Mouse (Mus musculus) thymus, adult 2 months (tissue): ENCODE results near the gene Ccl28. TPM values are rescaled to one million over a fixed set of nuclear protein-coding genes. Genes with fewer than 3 reads are reported as not detected.

Experiments
- DNase-seq: peaks from one replicate; pipeline ENCODE4 v3.0.0; 2021
- H3K27ac ChIP-seq: fragments of 200-500 bp; 2 replicates; pipeline ENCODE4 v1.5.1; 2012; ENCODE audit warnings: low read length, control low read depth; ENCODE audit not compliant: control insufficient read depth, insufficient read depth
- H3K27me3 ChIP-seq: fragments of 200-500 bp; 2 replicates; pipeline ENCODE4 v1.6.1; 2012; ENCODE audit warnings: mild to moderate bottlenecking, low read length, moderate library complexity, mixed read lengths; ENCODE audit not compliant: control insufficient read depth, insufficient read depth
- H3K36me3 ChIP-seq: fragments of 200-500 bp; 2 replicates; pipeline ENCODE4 v1.6.1; 2012; ENCODE audit warnings: mild to moderate bottlenecking, low read length, moderate library complexity; ENCODE audit not compliant: control insufficient read depth, insufficient read depth
- H3K4me1 ChIP-seq: fragments of 200-500 bp; replicated peaks from 2 replicates; pipeline ENCODE4 v1.6.1; 2012; ENCODE audit warnings: low read length; ENCODE audit not compliant: control insufficient read depth, insufficient read depth
- H3K4me3 ChIP-seq: fragments of 200-500 bp; 2 replicates; pipeline ENCODE4 v1.5.1; 2012; ENCODE audit warnings: mild to moderate bottlenecking, low read length, control low read depth, moderate library complexity; ENCODE audit not compliant: control insufficient read depth, insufficient read depth
- CTCF ChIP-seq: fragments of 200-500 bp; IDR thresholded peaks from 2 replicates; pipeline ENCODE4 v1.5.1; 2012; ENCODE audit warnings: mild to moderate bottlenecking, control low read depth, low read length, moderate library complexity, borderline replicate concordance; ENCODE audit not compliant: control insufficient read depth, poor library complexity, insufficient read depth; ENCODE audit errors: extremely low read depth
- POLR2A ChIP-seq: fragments of 200-500 bp; IDR thresholded peaks from 2 replicates; pipeline ENCODE4 v1.6.1; 2012; ENCODE audit warnings: mild to moderate bottlenecking, low read length, control low read depth, moderate library complexity; ENCODE audit not compliant: control insufficient read depth, poor library complexity, insufficient read depth; ENCODE audit errors: extremely low read depth
- WGBS: fragments of 180-500 bp; shearing (Covaris S2); methylation state at CpG from one replicate; pipeline ENCODE4 v1.1.7; 2018; 5-methylcytosine and 5-hydroxymethylcytosine counted together
- polyA plus RNA-seq: library from polyadenylated mRNA; depleted of rRNA; stranded (reverse); fragments of >200 nt; gene quantifications from 2 replicates; pipeline ENCODE4 v1.2.3, GENCODE M21; 2012

The Ccl28 gene
- polyA plus RNA-seq, 1 experiment = 0.09 TPM

GRCm38 (mm10) chr13:119638449-119638848, 14.8 kb downstream of the Ccl28 start:
- Histone ChIP-seq H3K4me3 (no peak overlapping the region), H3K27me3 (no peaks in the 10 kb centered on the region), H3K27ac (no peak overlapping the region), H3K4me1 (no peaks in the 10 kb centered on the region), H3K36me3 (no peaks in the 10 kb centered on the region)
- TF ChIP-seq POLR2A (no peak), CTCF (no peak)
- no peak for DNase-seq
- WGBS = 93% methylated on average over 5 of the region's 5 CpGs

GRCm38 (mm10) chr13:119639302-119639701, 15.7 kb downstream of the Ccl28 start:
- TF ChIP-seq CTCF (no peak), POLR2A (no peak)
- no peak overlapping the region for H3K4me3 ChIP-seq

GRCm38 (mm10) chr13:119640504-119640903, 16.9 kb downstream of the Ccl28 start:
- no peak overlapping the region for H3K27ac ChIP-seq
- DNase-seq = peak; percentile 26
- H3K36me3 ChIP-seq = no peaks in the 10 kb centered on the region
- no peaks in the 10 kb centered on the region for H3K4me1 ChIP-seq
- TF ChIP-seq POLR2A (no peak), CTCF (no peak)
- no peaks in the 10 kb centered on the region for H3K27me3 ChIP-seq
- WGBS = 47% methylated on average over 4 of the region's 4 CpGs
- H3K4me3 ChIP-seq = no peak overlapping the region

More at GRCm38 (mm10) chr13:119639302-119639701, 15.7 kb downstream of the Ccl28 start:
- WGBS = 23% methylated on average over 5 of the region's 5 CpGs
- no peaks in the 10 kb centered on the region for H3K27me3 ChIP-seq
- no peaks in the 10 kb centered on the region for H3K36me3 ChIP-seq
- DNase-seq = no peak
- H3K4me1 ChIP-seq = no peaks in the 10 kb centered on the region
- no peak overlapping the region for H3K27ac ChIP-seq

- no peak for DNase-seq
- H3K4me1 ChIP-seq = no peaks in the 10 kb centered on the region
- H3K36me3 ChIP-seq = no peaks in the 10 kb centered on the region
- WGBS = 77% methylated on average over 7 of the region's 7 CpGs
- H3K27me3 ChIP-seq = no peaks in the 10 kb centered on the region
- no peak for TF ChIP-seq CTCF
- TF ChIP-seq POLR2A = no peak
- no peak overlapping the region for H3K4me3 ChIP-seq
- H3K27ac ChIP-seq = no peak overlapping the region
These were observed 17.5 kb downstream of the Ccl28 start for GRCm38 (mm10) chr13:119641145-119641544.

GRCm38 (mm10) chr13:119644769-119645168, 21.1 kb downstream of the Ccl28 start:
- DNase-seq = no peak
- Histone ChIP-seq H3K4me3 (no peak overlapping the region), H3K27ac (no peak overlapping the region), H3K4me1 (0 out of 2 replicates have a peak, but pooled peaks cover 5% of the 10 kb centered on the region), H3K36me3 (no peaks in the 10 kb centered on the region), H3K27me3 (no peaks in the 10 kb centered on the region)
- WGBS = 77% methylated on average over 5 of the region's 5 CpGs
- no peak for TF ChIP-seq POLR2A
- TF ChIP-seq CTCF = no peak

GRCm38 (mm10) chr13:119646511-119646910, 22.9 kb downstream of the Ccl28 start:
- Histone ChIP-seq H3K27me3 (no peaks in the 10 kb centered on the region), H3K4me3 (no peak overlapping the region), H3K36me3 (no peaks in the 10 kb centered on the region), H3K4me1 (0 out of 2 replicates have a peak, but pooled peaks cover 5% of the 10 kb centered on the region), H3K27ac (no peak overlapping the region)
- DNase-seq = no peak
- WGBS = 98% methylated on average over 1 of the region's 1 CpGs
- no peak for TF ChIP-seq CTCF
- TF ChIP-seq POLR2A = no peak
